Mouse (Mus musculus): ENCODE results near the gene Tmem94. TPM values are rescaled to one million over a fixed set of nuclear protein-coding genes. Genes with fewer than 3 reads are reported as not detected.
"Not testable (repeated sequence)": the region's sequence is repeated elsewhere in the genome, so short reads cannot be mapped to it uniquely, and the experiment has no call there.

Gene Tmem94
- polyA plus RNA-seq, 1 experiment: 84.7 TPM

DNA sequence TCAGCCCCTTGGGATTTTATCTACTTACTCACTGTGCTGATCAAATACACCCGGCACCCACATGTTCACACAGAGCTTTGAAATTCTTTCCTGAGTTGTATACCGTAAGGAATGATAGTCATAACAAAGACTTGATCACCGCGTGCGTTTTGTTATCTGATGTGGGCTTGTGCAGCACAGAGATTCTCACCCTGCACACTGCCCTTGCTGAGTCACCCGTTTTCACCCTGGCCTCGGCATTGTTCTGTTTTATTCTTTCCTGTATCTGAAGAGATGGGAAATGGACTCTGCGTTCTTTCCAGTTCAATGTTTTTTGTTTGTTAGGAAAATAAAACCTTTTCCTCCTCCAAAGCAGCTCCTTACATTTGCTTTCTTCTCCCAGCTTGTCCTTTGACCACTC lies 18.5 kb upstream of the Tmem94 start:
- DNase-seq: peak; percentile 9
- no peak overlapping the region for H3K4me3 ChIP-seq (ENCODE audit: control insufficient read depth, insufficient read depth, low read length)
- no peaks in the 10 kb centered on the region for H3K27me3 ChIP-seq (ENCODE audit: control insufficient read depth, insufficient read depth, low read length)
- TF ChIP-seq POLR2A (IDR thresholded peaks at IDR 0.05; ENCODE audit: control insufficient read depth, extremely low read depth, insufficient read depth, low read length, poor library complexity) (no peak), CTCF (IDR thresholded peaks at IDR 0.05; ENCODE audit: borderline replicate concordance, control insufficient read depth, extremely low read depth, insufficient read depth, low read length, poor library complexity) (no peak)
- H3K4me1 ChIP-seq (replicated peaks; ENCODE audit: control insufficient read depth, insufficient read depth, low read length): peaks cover 25% of the 10 kb centered on the region
- peak overlapping the region; percentile 63; the same call in 1 of the 2 replicates for H3K27ac ChIP-seq (ENCODE audit: control insufficient read depth, insufficient read depth, low read length)
- WGBS: 10% methylated on average over 8 of the region's 8 CpGs
- no peaks in the 10 kb centered on the region for H3K36me3 ChIP-seq (ENCODE audit: control insufficient read depth, insufficient read depth, low read length)

DNA sequence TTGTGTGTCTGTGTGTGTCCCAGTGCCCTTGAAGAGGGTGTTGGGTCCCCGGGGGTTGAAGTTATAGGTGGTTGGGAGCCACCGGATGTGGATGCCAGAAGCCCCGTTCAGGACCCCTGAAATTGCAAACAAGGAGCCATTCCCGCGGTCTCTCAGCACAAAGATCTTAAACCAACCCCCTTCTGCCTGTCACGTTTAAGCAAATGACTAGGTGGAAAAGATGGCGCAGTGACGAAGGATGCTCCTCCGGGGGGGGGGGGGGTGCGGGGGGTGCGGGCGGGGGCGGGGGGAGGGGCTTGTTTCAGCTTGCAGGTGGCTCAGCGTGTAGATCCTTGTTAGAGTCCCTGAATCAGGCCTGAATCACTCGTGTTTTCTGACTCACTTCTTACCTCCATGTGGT lies 17.9 kb upstream of the Tmem94 start:
- Histone ChIP-seq H3K4me3 (ENCODE audit: control insufficient read depth, insufficient read depth, low read length) (no peak overlapping the region), H3K4me1 (replicated peaks; ENCODE audit: control insufficient read depth, insufficient read depth, low read length) (peaks cover 25% of the 10 kb centered on the region), H3K27me3 (ENCODE audit: control insufficient read depth, insufficient read depth, low read length) (no peaks in the 10 kb centered on the region), H3K36me3 (ENCODE audit: control insufficient read depth, insufficient read depth, low read length) (no peaks in the 10 kb centered on the region), H3K27ac (ENCODE audit: control insufficient read depth, insufficient read depth, low read length) (peak overlapping the region; percentile 63; the same call in 1 of the 2 replicates)
- peak; percentile 19 for DNase-seq
- no peak for TF ChIP-seq POLR2A (IDR thresholded peaks at IDR 0.05; ENCODE audit: control insufficient read depth, extremely low read depth, insufficient read depth, low read length, poor library complexity)
- TF ChIP-seq CTCF (IDR thresholded peaks at IDR 0.05; ENCODE audit: borderline replicate concordance, control insufficient read depth, extremely low read depth, insufficient read depth, low read length, poor library complexity): no peak
- 4% methylated on average over 15 of the region's 15 CpGs for WGBS

DNA sequence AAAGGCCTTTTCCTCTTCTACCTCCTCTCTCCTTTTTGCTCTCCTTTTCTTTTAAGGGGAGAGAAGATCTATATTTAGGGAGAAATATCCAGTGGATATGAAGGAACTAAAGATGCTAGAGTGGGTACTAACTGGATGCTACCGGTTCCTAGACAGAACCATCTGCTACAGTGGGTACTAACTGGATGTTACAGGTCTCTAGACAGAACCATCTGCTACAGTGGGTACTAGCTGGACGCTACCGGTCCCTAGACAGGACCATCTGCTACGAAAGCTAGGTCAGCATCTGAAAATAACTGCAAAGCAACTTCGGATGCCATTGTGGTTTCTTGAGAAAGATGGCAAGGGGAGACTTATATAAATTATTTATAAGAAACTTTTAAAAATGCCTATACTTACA lies 15.4 kb upstream of the Tmem94 start:
- TF ChIP-seq CTCF (IDR thresholded peaks at IDR 0.05; ENCODE audit: borderline replicate concordance, control insufficient read depth, extremely low read depth, insufficient read depth, low read length, poor library complexity) (no peak), POLR2A (IDR thresholded peaks at IDR 0.05; ENCODE audit: control insufficient read depth, extremely low read depth, insufficient read depth, low read length, poor library complexity) (no peak)
- Histone ChIP-seq H3K36me3 (ENCODE audit: control insufficient read depth, insufficient read depth, low read length) (no peaks in the 10 kb centered on the region), H3K4me3 (ENCODE audit: control insufficient read depth, insufficient read depth, low read length) (no peak overlapping the region), H3K27ac (ENCODE audit: control insufficient read depth, insufficient read depth, low read length) (no peak overlapping the region), H3K4me1 (replicated peaks; ENCODE audit: control insufficient read depth, insufficient read depth, low read length) (peaks cover 25% of the 10 kb centered on the region), H3K27me3 (ENCODE audit: control insufficient read depth, insufficient read depth, low read length) (no peaks in the 10 kb centered on the region)
- DNase-seq: no peak
- 94% methylated on average over 5 of the region's 5 CpGs for WGBS

DNA sequence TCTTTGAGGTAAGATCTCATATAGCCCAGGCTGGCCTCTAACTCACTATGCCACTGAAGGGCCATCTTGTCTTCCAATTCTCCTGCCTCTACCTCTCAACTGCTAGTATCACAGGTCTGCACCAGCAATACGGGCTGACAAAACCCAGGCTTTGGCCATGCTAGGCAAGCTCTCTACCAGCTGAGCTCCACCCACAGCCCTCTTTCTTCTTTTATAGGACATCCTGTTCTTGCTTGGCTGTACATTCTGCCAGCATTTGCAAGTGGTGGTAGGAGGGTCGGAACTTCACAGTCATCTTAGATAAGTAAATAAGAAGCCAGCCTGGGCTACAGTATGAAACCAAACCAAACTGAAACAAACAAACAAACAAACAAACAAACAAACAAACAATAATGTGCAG lies 13.5 kb upstream of the Tmem94 start:
- peaks cover 16% of the 10 kb centered on the region for H3K4me1 ChIP-seq (replicated peaks; ENCODE audit: control insufficient read depth, insufficient read depth, low read length)
- TF ChIP-seq POLR2A (IDR thresholded peaks at IDR 0.05; ENCODE audit: control insufficient read depth, extremely low read depth, insufficient read depth, low read length, poor library complexity): no peak
- no peak for TF ChIP-seq CTCF (IDR thresholded peaks at IDR 0.05; ENCODE audit: borderline replicate concordance, control insufficient read depth, extremely low read depth, insufficient read depth, low read length, poor library complexity)
- no peaks in the 10 kb centered on the region for H3K27me3 ChIP-seq (ENCODE audit: control insufficient read depth, insufficient read depth, low read length)
- no peak overlapping the region for H3K4me3 ChIP-seq (ENCODE audit: control insufficient read depth, insufficient read depth, low read length)
- no peaks in the 10 kb centered on the region for H3K36me3 ChIP-seq (ENCODE audit: control insufficient read depth, insufficient read depth, low read length)
- no peak overlapping the region for H3K27ac ChIP-seq (ENCODE audit: control insufficient read depth, insufficient read depth, low read length)
- 22% methylated on average over 2 of the region's 2 CpGs for WGBS
- DNase-seq: peak; percentile 21

DNA sequence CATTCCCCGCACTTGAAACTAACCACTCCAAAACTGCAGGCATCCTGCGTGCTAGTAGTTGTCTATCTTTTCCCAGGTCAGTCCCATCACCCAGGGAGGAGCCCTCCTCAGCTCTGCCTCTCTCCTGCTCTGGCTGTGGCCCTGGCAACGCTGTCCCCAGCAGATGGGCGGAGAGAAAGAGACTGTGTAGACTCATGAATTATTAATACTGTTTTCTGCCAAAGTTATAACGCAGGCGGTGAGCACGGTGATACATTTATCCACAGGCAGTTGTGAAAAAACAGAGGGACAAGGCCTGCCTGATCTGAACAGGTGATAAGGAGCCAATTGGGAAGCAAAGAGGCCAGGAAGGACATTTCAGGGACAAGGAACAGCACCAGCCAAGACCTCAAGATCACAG lies 12.6 kb upstream of the Tmem94 start:
- H3K27me3 ChIP-seq (ENCODE audit: control insufficient read depth, insufficient read depth, low read length): no peaks in the 10 kb centered on the region
- no peaks in the 10 kb centered on the region for H3K36me3 ChIP-seq (ENCODE audit: control insufficient read depth, insufficient read depth, low read length)
- H3K27ac ChIP-seq (ENCODE audit: control insufficient read depth, insufficient read depth, low read length): no peak overlapping the region
- WGBS: 93% methylated on average over 7 of the region's 7 CpGs
- TF ChIP-seq POLR2A (IDR thresholded peaks at IDR 0.05; ENCODE audit: control insufficient read depth, extremely low read depth, insufficient read depth, low read length, poor library complexity) (no peak), CTCF (IDR thresholded peaks at IDR 0.05; ENCODE audit: borderline replicate concordance, control insufficient read depth, extremely low read depth, insufficient read depth, low read length, poor library complexity) (no peak)
- peaks cover 9% of the 10 kb centered on the region for H3K4me1 ChIP-seq (replicated peaks; ENCODE audit: control insufficient read depth, insufficient read depth, low read length)
- no peak overlapping the region for H3K4me3 ChIP-seq (ENCODE audit: control insufficient read depth, insufficient read depth, low read length)
- DNase-seq: no peak

DNA sequence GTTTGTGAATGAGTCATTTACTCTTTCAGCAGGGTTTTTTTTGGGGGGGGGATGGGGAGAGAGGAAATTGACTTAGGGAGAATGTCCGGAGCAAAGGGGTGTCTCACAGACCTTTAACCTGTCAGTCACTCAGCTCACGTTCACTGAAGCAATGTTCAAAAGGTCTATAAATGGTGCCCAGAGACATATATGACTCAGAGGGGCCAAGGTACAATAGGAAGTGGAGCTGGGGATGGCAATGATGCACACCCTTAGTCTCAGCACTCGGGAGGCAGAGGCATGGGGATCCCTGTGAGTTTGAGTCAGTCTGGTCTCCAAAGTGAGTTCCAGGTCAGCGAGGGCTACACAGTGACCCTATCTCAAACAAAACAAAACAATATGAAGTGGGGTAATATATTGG lies 11.7 kb upstream of the Tmem94 start:
- Histone ChIP-seq H3K4me3 (ENCODE audit: control insufficient read depth, insufficient read depth, low read length) (no peak overlapping the region), H3K36me3 (ENCODE audit: control insufficient read depth, insufficient read depth, low read length) (no peaks in the 10 kb centered on the region), H3K4me1 (replicated peaks; ENCODE audit: control insufficient read depth, insufficient read depth, low read length) (peaks cover 2% of the 10 kb centered on the region), H3K27me3 (ENCODE audit: control insufficient read depth, insufficient read depth, low read length) (no peaks in the 10 kb centered on the region), H3K27ac (ENCODE audit: control insufficient read depth, insufficient read depth, low read length) (no peak overlapping the region)
- no peak for DNase-seq
- WGBS: 88% methylated on average over 4 of the region's 4 CpGs
- no peak for TF ChIP-seq POLR2A (IDR thresholded peaks at IDR 0.05; ENCODE audit: control insufficient read depth, extremely low read depth, insufficient read depth, low read length, poor library complexity)
- no peak for TF ChIP-seq CTCF (IDR thresholded peaks at IDR 0.05; ENCODE audit: borderline replicate concordance, control insufficient read depth, extremely low read depth, insufficient read depth, low read length, poor library complexity)

DNA sequence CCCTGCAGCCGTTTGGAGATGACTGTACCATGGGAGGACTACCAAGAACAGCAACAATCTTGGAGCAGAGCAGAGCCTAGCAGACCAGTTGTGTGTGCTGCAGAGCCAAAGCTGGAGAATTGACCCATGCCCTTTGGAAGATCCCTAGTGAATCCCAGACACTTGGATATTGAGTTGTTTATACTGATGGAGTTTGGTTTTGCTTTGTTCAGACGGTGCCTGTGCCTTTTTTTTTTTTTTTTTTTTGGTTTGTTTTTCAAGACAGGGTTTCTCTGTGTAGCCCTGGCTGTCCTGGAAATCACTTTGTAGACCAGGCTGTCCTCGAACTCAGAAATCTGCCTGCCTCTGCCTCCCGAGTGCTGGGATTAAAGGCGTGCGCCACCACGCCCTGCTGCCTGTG lies 3.1 kb upstream of the Tmem94 start:
- H3K27ac ChIP-seq (ENCODE audit: control insufficient read depth, insufficient read depth, low read length); H3K36me3 ChIP-seq (ENCODE audit: control insufficient read depth, insufficient read depth, low read length); H3K4me1 ChIP-seq (replicated peaks; ENCODE audit: control insufficient read depth, insufficient read depth, low read length); H3K4me3 ChIP-seq (ENCODE audit: control insufficient read depth, insufficient read depth, low read length); H3K27me3 ChIP-seq (ENCODE audit: control insufficient read depth, insufficient read depth, low read length); DNase-seq: not testable (repeated sequence)
- 93% methylated on average over 7 of the region's 7 CpGs for WGBS

Measured in thymus, adult 2 months (tissue).